25 mouse cellular contexts compared by ENCODE assay signal in the genomic region with DNA sequence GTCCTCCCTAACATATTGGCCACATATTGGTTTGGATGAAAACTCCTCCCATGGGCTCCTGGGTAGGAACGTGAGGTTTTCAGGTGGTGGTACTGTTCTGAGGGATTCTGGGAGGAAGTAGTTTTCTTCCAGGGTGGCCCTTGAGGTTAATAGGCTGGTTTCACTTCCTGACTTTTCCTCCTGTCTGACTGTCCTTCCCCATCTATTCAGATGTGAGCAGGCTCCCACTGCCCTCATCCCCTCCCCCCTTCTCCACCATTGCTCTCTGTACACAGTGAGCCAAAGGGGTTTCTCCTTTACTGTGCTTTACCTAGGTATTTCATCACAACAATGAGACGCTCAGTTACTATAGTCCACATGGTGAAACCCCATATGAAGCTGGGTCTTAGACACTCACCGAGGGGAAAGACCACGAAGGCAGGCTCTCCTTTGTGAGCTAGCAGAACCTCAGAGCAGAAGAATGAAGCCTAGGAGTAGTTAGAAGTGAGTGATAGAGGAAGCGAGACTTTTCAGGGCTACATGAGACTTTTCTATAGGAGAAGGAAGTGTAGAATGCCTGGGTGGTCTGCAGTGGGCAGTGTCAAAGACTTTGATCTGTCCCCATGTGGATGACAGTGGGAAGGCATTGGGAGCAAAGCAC.
"Had no signal": no experiment of that assay in that cellular context is flagged by ENCODE, and none has a peak within 500 bp of the region (broad histone marks: within the 10 kb centered on the region; RNA-seq: fewer than 3 reads in every experiment).

No protein-coding gene starts in this region.

- H3K27ac ChIP-seq: kidney, postnatal 0 days; layer of hippocampus, adult 2 months; left cerebral cortex, adult 2 months; limb, embryonic 10.5 days; limb, embryonic 13.5 days; liver, embryonic 12.5 days; liver, embryonic 15.5 days; lung, embryonic 15.5 days; midbrain, embryonic 12.5 days; midbrain, embryonic 15.5 days; neural tube, embryonic 13.5 days; stomach, embryonic 15.5 days had no signal

- H3K27me3 ChIP-seq: limb, embryonic 13.5 days; liver, embryonic 12.5 days; liver, embryonic 15.5 days; lung, embryonic 15.5 days; midbrain, embryonic 15.5 days; neural tube, embryonic 13.5 days; stomach, embryonic 15.5 days had no signal

- H3K4me2 ChIP-seq: limb, embryonic 13.5 days; liver, embryonic 12.5 days; liver, embryonic 15.5 days; lung, embryonic 15.5 days; midbrain, embryonic 12.5 days; midbrain, embryonic 15.5 days; neural tube, embryonic 13.5 days; stomach, embryonic 15.5 days had no signal

- DNase-seq: kidney, adult 18-20 months; kidney, adult 9 months; kidney, postnatal 25 days; layer of hippocampus, adult 9-11 months; layer of hippocampus, postnatal 36 days; liver; lung, adult 18-20 months; lung, postnatal 10 days; lung, postnatal 36 days; right cerebral cortex, postnatal 4 days; thymus, postnatal 25 days had no signal

- H3K4me3 ChIP-seq: layer of hippocampus, adult 2 months; left cerebral cortex, adult 2 months; limb, embryonic 10.5 days; limb, embryonic 13.5 days; liver, embryonic 12.5 days; liver, embryonic 15.5 days; lung, embryonic 15.5 days; midbrain, embryonic 12.5 days; midbrain, embryonic 15.5 days; myocyte; neural tube, embryonic 13.5 days; stomach, embryonic 15.5 days had no signal

- ATAC-seq: intestine, embryonic 16.5 days; liver, embryonic 12.5 days; midbrain, embryonic 15.5 days had no signal

- H3K4me1 ChIP-seq: limb, embryonic 10.5 days; limb, embryonic 13.5 days; liver, embryonic 12.5 days; liver, embryonic 15.5 days; lung, embryonic 15.5 days; midbrain, embryonic 12.5 days; midbrain, embryonic 15.5 days; neural tube, embryonic 13.5 days; stomach, embryonic 15.5 days had no signal

- H3K9ac ChIP-seq: limb, embryonic 13.5 days; liver, embryonic 12.5 days; liver, embryonic 15.5 days; lung, embryonic 15.5 days; midbrain, embryonic 12.5 days; midbrain, embryonic 15.5 days; neural tube, embryonic 13.5 days; stomach, embryonic 15.5 days had no signal

- H3K36me3 ChIP-seq: limb, embryonic 10.5 days; limb, embryonic 13.5 days; liver, embryonic 12.5 days; liver, embryonic 15.5 days; lung, embryonic 15.5 days; midbrain, embryonic 12.5 days; midbrain, embryonic 15.5 days; neural tube, embryonic 13.5 days; stomach, embryonic 15.5 days had no signal

- H3K9me3 ChIP-seq: limb, embryonic 10.5 days; limb, embryonic 13.5 days; liver, embryonic 12.5 days; liver, embryonic 15.5 days; lung, embryonic 15.5 days; midbrain, embryonic 12.5 days; midbrain, embryonic 15.5 days; stomach, embryonic 15.5 days had no signal
